Mouse (Mus musculus) c-Kit-positive CD71-positive TER-119-negative erythroid progenitor cells, embryonic 14.5 days (primary cell): Measurements from ENCODE around the gene Prss46.

ENCODE experiments used
- DNase-seq: peaks from one replicate; pipeline ENCODE4 v3.0.0-alpha.2; 2013; ENCODE audit warnings: low read depth

The Prss46 gene

DNA sequence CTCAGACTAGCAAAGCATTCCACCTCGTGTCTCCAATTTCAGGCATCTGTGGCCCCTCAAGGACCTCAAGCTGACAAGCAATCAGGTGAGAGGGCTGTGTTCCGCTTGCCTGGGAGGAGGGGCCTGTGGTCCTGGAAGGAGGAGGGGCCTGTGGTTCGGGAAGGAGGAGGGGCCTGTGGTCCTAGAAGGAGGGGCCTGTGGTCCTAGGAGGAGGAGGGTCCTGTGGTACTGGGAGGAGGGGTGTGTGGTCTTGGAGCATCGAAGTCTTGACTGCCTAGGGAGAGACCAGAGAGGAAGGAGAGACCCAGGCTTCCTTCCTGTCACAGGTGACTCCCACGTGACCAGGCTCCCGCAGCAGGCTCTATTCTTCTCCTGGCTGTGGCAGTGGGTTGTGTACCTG is 52.3 kb downstream of the Prss46 start:
- no peak for DNase-seq

DNA sequence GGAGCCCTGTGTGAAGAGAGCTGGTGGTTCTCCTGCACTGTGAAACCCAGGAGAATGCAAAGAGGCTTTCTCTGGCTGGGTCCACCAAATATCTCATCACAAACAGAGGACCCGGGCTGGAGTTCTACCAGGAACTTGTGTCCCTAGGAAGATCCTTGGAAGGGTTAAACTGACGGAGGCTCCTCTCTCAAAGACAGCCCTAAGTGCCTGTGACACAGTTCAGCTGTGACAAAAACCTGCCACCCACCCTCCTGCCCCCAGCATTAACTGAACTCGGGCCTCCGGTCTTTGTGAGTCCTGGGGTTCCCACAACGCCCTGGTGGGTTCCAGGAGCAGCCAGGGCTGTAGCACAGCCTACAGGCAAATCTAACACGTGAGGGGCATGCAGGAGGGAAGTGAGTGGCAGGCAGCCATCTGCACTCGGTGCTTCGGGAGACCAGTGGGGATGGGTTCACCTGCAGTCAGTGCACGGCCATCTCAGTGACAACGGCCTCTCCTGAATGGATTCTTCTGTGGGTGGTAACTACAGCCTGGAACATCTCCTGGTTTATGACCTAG is 55.2 kb downstream of the Prss46 start:
- DNase-seq = no peak

DNA sequence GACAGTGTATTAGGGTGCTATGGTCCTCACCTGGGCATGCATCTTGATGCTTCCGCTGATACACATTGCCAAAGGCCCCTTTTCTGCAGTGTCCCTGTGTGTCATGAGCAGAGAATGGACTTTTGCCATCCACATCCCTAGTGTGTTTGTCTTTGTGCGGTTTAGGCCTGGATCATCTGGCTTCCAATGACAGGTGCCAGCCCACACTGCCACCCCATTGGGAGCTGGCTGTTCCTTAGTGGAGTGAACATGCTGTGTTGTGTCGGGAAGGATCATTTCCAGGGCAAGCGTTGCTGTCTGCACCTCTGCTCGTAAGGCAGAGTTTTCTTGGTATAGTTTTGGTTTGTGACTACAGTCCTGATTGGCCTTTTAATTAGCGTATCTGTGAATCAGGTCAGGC is 56.9 kb downstream of the Prss46 start:
- DNase-seq = no peak

DNA sequence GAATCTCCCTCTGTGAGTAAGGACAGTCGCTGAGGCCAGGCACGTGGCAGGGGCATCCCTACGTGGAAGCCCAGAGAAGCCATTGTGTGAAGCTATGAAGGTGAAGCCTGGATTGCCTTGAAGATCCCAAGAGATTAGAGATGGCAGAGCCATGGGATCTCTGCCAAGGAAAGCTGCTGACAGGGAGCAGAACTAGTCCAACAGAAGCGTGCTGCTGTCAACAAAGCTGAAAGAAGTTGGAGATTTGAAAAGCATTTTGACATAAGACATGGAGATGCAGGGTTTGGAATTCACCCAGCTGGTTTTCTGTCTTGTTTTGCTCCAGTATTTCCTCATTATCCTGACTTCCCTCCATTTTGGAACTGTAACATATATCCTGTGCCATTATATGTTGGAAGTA is 58.0 kb downstream of the Prss46 start:
- no peak for DNase-seq
